10 mouse cellular contexts compared by ENCODE assay signal in the genomic region with DNA sequence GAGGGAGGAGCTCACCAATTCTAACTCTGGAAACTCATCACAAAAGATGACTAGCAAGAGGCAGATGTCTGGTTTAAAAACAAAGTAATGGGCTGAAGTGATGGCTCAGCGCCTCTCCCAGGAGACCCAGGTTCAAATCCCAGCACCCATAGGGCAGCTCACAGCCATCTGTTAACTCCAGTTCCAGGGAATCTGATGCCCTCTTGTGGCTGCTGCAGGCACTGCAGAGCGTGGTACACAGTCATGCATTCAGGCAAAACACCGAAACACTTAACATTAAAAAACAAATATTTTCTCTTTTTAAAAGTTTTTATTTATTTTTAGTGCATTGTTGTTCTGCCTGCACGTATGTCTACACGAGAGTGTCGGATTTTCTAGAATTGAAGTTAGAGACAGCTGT.
A peak's percentile ranks its signal among the peaks of the same experiment; 100 is the strongest.
DNase-seq lines count a peak whose midpoint lies in the region; ATAC-seq and TF ChIP-seq lines count a peak whose summit lies in the region.
"Had no signal": no experiment of that assay in that cellular context is flagged by ENCODE, and none has a peak within 500 bp of the region (broad histone marks: within the 10 kb centered on the region; RNA-seq: fewer than 3 reads in every experiment).

No protein-coding gene starts in this region.

- H3K9ac ChIP-seq in midbrain, embryonic 11.5 days (ENCODE audit: low read length), result no peak overlapping the region
- H3K9ac ChIP-seq in midbrain, embryonic 15.5 days, result no peak overlapping the region
- H3K9ac ChIP-seq: embryonic facial prominence, embryonic 13.5 days had no signal

- no peaks in the 10 kb centered on the region for H3K36me3 ChIP-seq in midbrain, embryonic 11.5 days (ENCODE audit: control insufficient read depth, insufficient read depth, low read length)
- no peaks in the 10 kb centered on the region for H3K36me3 ChIP-seq in midbrain, embryonic 15.5 days (replicated peaks)
- H3K36me3 ChIP-seq: embryonic facial prominence, embryonic 13.5 days had no signal

- no peak overlapping the region for H3K4me3 ChIP-seq in midbrain, embryonic 11.5 days (ENCODE audit: low read depth, low read length)
- no peak overlapping the region for H3K4me3 ChIP-seq in midbrain, embryonic 15.5 days
- H3K4me3 ChIP-seq in cortical plate, adult 2 months (ENCODE audit: insufficient read depth, low read length), result no peak overlapping the region
- H3K4me3 ChIP-seq: embryonic facial prominence, embryonic 13.5 days had no signal

- H3K27ac ChIP-seq in midbrain, embryonic 11.5 days (ENCODE audit: low read depth, low read length), result no peak overlapping the region
- no peak overlapping the region for H3K27ac ChIP-seq in midbrain, embryonic 15.5 days
- H3K27ac ChIP-seq in cortical plate, adult 2 months (ENCODE audit: insufficient read depth, low read length), result no peak overlapping the region
- H3K27ac ChIP-seq: embryonic facial prominence, embryonic 13.5 days had no signal

- H3K9me3 ChIP-seq in midbrain, embryonic 11.5 days (ENCODE audit: control insufficient read depth, low read length), result no peaks in the 10 kb centered on the region
- H3K9me3 ChIP-seq in midbrain, embryonic 15.5 days, result no peaks in the 10 kb centered on the region
- H3K9me3 ChIP-seq: embryonic facial prominence, embryonic 13.5 days had no signal

- no peak for ATAC-seq in midbrain, embryonic 11.5 days (ENCODE audit: low FRiP score)
- no peak for ATAC-seq in midbrain, embryonic 15.5 days (replicated peaks)

- no peaks in the 10 kb centered on the region for H3K4me1 ChIP-seq in midbrain, embryonic 11.5 days (ENCODE audit: control insufficient read depth, insufficient read depth, low read length)
- no peaks in the 10 kb centered on the region for H3K4me1 ChIP-seq in midbrain, embryonic 15.5 days
- no peaks in the 10 kb centered on the region for H3K4me1 ChIP-seq in cortical plate, adult 2 months (ENCODE audit: control insufficient read depth, insufficient read depth, low read length)
- H3K4me1 ChIP-seq: embryonic facial prominence, embryonic 13.5 days had no signal

- 75% methylated on average over 6 of the region's 6 CpGs for WGBS in midbrain, embryonic 11.5 days
- WGBS in midbrain, embryonic 15.5 days, result 76% methylated on average over 6 of the region's 6 CpGs

- peak; percentile 27 for DNase-seq in gastrocnemius, postnatal 10 days
- no peak for DNase-seq in gastrocnemius, postnatal 14 days
- peak; percentile 78 for DNase-seq in midbrain, embryonic 11.5 days (ENCODE audit: low spot score, missing footprints)
- peak; percentile 15 for DNase-seq in thymus, postnatal 0 days (ENCODE audit: low spot score)
- DNase-seq in urinary bladder, postnatal 36 days (ENCODE audit: low spot score in 2 of 2), result no peak
- no peak for DNase-seq in right cerebral cortex, adult 2 months (ENCODE audit: low spot score in 2 of 2)

- no peak for TF ChIP-seq POLR2A in cortical plate, adult 2 months (IDR thresholded peaks at IDR 0.05; ENCODE audit: extremely low read depth, insufficient read depth, low read length)

- TF ChIP-seq CTCF in cortical plate, adult 2 months (IDR thresholded peaks at IDR 0.05; ENCODE audit: extremely low read depth, insufficient read depth, low read length), result peak; percentile 31; the same call in 1 of the 2 replicates

- H3K27me3 ChIP-seq in midbrain, embryonic 11.5 days (ENCODE audit: control insufficient read depth, insufficient read depth, low read length), result no peaks in the 10 kb centered on the region
- H3K27me3 ChIP-seq in midbrain, embryonic 15.5 days (replicated peaks), result no peaks in the 10 kb centered on the region
- H3K27me3 ChIP-seq: embryonic facial prominence, embryonic 13.5 days had no signal

- H3K4me2 ChIP-seq in midbrain, embryonic 11.5 days, result no peak overlapping the region
- H3K4me2 ChIP-seq in midbrain, embryonic 15.5 days, result no peak overlapping the region
- H3K4me2 ChIP-seq: embryonic facial prominence, embryonic 13.5 days; heart, embryonic 11.5 days had no signal

- intact Hi-C loops in gastrocnemius, postnatal 14 days (cut with DNase I; ENCODE audit: low total_unique reads), result no loop called here

Comparison
In these comparisons a context has a peak if more than half of its experiments do, and no peak if none do; other contexts are left out.
1. DNase-seq: peak in gastrocnemius, postnatal 10 days (single experiment), midbrain, embryonic 11.5 days (single experiment) and thymus, postnatal 0 days (single experiment); none in gastrocnemius, postnatal 14 days (single experiment), urinary bladder, postnatal 36 days (0 of 2) and right cerebral cortex, adult 2 months (0 of 2).